Mouse (Mus musculus): ENCODE data around the gene Kcnab2.

DNA sequence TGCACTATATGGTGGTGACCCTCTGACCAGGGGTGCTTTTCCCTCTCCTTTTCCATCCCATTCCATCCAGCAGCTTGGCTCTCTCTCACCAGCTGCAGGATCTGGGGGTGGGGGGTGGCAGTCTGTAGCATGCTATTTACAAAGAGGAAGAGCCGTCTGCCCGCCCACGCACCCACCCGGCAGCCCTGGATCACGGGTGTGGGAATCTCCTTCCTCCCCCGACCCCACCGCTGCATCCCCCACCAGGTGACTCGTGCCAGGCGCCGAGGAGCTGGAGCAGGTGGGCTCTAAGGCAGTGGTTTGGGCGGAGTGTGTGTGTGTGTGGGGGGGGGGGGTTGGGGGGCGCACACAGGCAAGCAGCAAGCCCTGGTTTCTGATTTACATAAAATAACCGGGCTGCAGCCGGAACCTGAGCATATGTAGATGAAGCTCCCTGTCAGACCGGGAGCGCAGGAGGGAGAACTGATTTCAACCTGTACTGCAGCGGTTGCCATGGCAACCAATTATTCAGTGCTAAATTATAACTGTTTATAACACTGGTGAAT lies 127.8 kb downstream of the Kcnab2 start:
- TF ChIP-seq POLR2A (IDR thresholded peaks at IDR 0.05; ENCODE audit: insufficient read length, low read depth) (no peak), E2F4 (IDR thresholded peaks at IDR 0.05; ENCODE audit: insufficient read depth) (no peak), TCF3 (IDR thresholded peaks at IDR 0.05; ENCODE audit: insufficient read length, low read depth) (no peak), TCF12 (IDR thresholded peaks at IDR 0.05; ENCODE audit: insufficient read depth, poor library complexity, severe bottlenecking) (no peak), MYOG (IDR thresholded peaks at IDR 0.05; ENCODE audit: control insufficient read depth in 1 of 3, insufficient read depth in 1 of 3, insufficient read length in 2 of 3, low read depth in 2 of 3) (no peak)
